Mouse (Mus musculus) heart, embryonic 12.5 days (tissue): ENCODE measurements around the gene Rpl4. TPM values are rescaled to one million over a fixed set of nuclear protein-coding genes. Genes with fewer than 3 reads are reported as not detected.
A peak's percentile ranks its signal among the peaks of the same experiment; 100 is the strongest.
"Not testable (repeated sequence)": the region's sequence is repeated elsewhere in the genome, so short reads cannot be mapped to it uniquely, and the experiment has no call there.

Experiments
- ATAC-seq: fragments of 200-750 bp; cut with Nextera tagmentation; 2 replicates; pipeline ENCODE4 v1.8.0; 2017; ENCODE audit warnings: moderate TSS enrichment, moderate library complexity; ENCODE audit not compliant: insufficient number of reproducible peaks, low FRiP score
- H3K27ac ChIP-seq: fragments of 300-500 bp; sonication (generic); 2 replicates; pipeline ENCODE4 v1.5.1; 2016; ENCODE audit warnings: mild to moderate bottlenecking, moderate library complexity; ENCODE audit not compliant: poor library complexity, severe bottlenecking
- H3K27me3 ChIP-seq: fragments of 300-500 bp; sonication (generic); replicated peaks from 2 replicates; pipeline ENCODE4 v1.6.1; 2016; ENCODE audit warnings: mild to moderate bottlenecking, moderate library complexity
- H3K36me3 ChIP-seq: fragments of 300-500 bp; sonication (generic); 2 replicates; pipeline ENCODE4 v1.6.1; 2016; ENCODE audit warnings: mild to moderate bottlenecking, moderate library complexity
- H3K4me1 ChIP-seq: fragments of 300-500 bp; sonication (generic); replicated peaks from 2 replicates; pipeline ENCODE4 v1.6.1; 2016; ENCODE audit warnings: mild to moderate bottlenecking
- H3K4me2 ChIP-seq: fragments of 300-500 bp; sonication (generic); 2 replicates; pipeline ENCODE4 v1.6.1; 2016; ENCODE audit warnings: mild to moderate bottlenecking, moderate library complexity
- H3K4me3 ChIP-seq: fragments of 300-500 bp; sonication (generic); 2 replicates; pipeline ENCODE4 v1.5.1; 2016; ENCODE audit warnings: mild to moderate bottlenecking
- H3K9ac ChIP-seq: fragments of 300-500 bp; sonication (generic); 2 replicates; pipeline ENCODE4 v1.6.1; 2016; ENCODE audit warnings: mild to moderate bottlenecking, moderate library complexity
- H3K9me3 ChIP-seq: fragments of 300-500 bp; sonication (generic); replicated peaks from 2 replicates; pipeline ENCODE4 v1.6.1; 2016; ENCODE audit warnings: mild to moderate bottlenecking, moderate library complexity
- WGBS: fragments of 180-500 bp; shearing (Covaris S2); methylation state at CpG from one replicate; pipeline ENCODE4 v1.1.7; 2016; 5-methylcytosine and 5-hydroxymethylcytosine counted together
- polyA plus RNA-seq: library from polyadenylated mRNA; unstranded; fragments of >200 nt; fragmentation: Nextera tagmentation; extraction: Ambion mirVana; gene quantifications from 2 replicates; pipeline ENCODE4 v1.2.1, GENCODE M21; 2016

Gene Rpl4
- polyA plus RNA-seq, result 801 and 832 TPM in 2 replicates

DNA sequence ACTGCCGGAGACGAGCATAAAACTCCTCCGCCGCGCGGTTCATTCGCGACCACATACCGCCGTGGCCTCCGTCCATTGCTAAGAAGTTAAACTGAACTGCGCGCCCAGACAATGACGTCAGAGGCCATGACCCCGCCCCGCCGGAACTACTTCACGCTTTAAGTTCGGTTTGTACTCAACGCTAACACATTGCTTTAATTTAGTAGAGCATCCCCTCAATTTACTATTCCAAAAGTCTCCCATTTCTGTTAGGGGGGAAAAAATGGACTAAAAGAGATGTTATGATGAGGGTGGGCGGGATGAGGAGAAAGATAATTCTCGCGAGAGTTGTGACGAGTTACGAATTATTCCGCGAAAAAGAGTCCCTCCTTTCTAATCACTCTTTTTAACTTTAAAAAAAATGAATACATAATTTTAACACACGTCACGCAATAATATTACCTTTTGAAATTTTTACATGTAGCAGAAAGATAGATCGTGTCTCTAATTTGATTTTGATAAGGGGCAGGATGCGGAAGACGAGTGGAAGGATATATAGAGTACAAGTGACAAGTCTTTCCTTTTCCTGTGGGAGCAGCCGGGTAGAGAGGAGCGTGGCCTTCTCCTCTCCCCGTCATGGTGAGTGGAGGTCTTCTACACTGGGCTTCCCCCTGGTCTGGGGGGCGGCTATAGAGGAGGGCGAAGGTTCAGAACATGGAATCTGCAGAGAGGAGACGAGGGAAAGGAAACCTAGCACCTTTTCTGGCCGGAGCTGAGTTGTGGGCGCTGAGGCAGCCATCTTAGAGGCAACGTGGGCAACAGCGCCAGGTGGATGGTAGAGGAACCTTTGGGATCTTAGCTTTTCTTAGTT is at the start of gene Rpl4, which contains the start of gene Zwilch:
Rpl4 (plus strand) TSS at position 560 of the 850 bp plus-strand sequence.
Zwilch (minus strand) TSS at position 289 of the 850 bp plus-strand sequence.
- H3K27ac ChIP-seq, result peak within 1 kb of the TSS; percentile 79
- H3K36me3 ChIP-seq, result peaks cover 39% of the 10 kb centered on the region
- no peaks in the 10 kb centered on the region for H3K9me3 ChIP-seq
- peaks cover 18% of the 10 kb centered on the region for H3K4me1 ChIP-seq
- H3K4me2 ChIP-seq, result peak within 1 kb of the TSS; percentile 80
- peak; percentile 86 for ATAC-seq
- H3K4me3 ChIP-seq, result peak within 1 kb of the TSS; percentile 99
- no peaks in the 10 kb centered on the region for H3K27me3 ChIP-seq
- under 1% methylated on average over 42 of the region's 42 CpGs for WGBS
- H3K9ac ChIP-seq, result peak within 1 kb of the TSS; percentile 98

DNA sequence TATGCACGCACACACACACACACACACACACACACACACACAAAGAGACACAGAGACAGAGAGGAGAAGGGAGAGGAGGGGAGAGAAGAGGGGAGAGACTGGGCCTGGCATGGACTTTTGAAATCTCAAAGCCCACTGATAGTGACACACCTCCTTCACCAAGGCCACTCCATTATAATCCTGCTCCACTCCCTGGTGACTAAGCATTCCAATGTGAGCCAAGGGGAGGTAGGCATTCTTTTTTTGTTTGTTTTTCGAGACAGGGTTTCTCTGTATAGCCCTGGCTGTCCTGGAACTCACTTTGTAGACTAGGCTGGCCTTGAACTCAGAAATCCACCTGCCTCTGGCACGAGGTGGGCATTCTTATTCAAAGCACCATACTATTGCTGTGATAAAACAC is 48.3 kb upstream of the Rpl4 start:
- H3K9ac ChIP-seq, H3K4me3 ChIP-seq, H3K4me2 ChIP-seq, H3K27me3 ChIP-seq, ATAC-seq, H3K36me3 ChIP-seq, H3K9me3 ChIP-seq: not testable (repeated sequence)
- WGBS, result 72% methylated on average over 3 of the region's 3 CpGs
- Histone ChIP-seq H3K4me1 (peaks cover 22% of the 10 kb centered on the region), H3K27ac (peak overlapping the region; percentile 32; the same call in 1 of the 2 replicates)

DNA sequence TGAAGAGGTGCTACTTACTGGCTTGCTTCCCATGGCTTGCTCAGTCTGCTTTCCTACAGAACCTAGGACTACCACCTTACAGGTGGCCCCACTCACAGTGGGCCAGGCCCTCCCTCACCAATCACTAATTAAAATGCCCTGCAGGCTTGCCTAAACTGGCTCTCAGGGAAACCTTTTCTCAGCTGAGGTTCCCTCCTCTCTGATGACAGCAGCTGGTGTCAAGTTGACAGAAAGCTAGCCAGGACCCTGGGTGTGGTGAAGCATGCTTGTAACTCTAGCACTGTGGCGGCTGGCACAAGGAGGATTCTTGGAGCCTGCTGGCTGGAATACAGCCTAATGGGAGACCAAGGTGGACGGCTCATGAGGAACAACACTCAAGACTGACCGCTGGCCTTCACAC is 47.9 kb upstream of the Rpl4 start:
- WGBS, result 43% methylated on average over 3 of the region's 3 CpGs
- H3K4me1 ChIP-seq, result peaks cover 22% of the 10 kb centered on the region
- no peaks in the 10 kb centered on the region for H3K36me3 ChIP-seq
- 0 out of 2 replicates have a peak, but pooled peaks cover 3% of the 10 kb centered on the region for H3K9me3 ChIP-seq
- H3K4me3 ChIP-seq, result no peak overlapping the region
- H3K9ac ChIP-seq, result no peak overlapping the region
- H3K4me2 ChIP-seq, result no peak overlapping the region
- ATAC-seq, result no peak
- H3K27ac ChIP-seq, result peak overlapping the region; percentile 32; the same call in 1 of the 2 replicates
- H3K27me3 ChIP-seq, result no peaks in the 10 kb centered on the region

DNA sequence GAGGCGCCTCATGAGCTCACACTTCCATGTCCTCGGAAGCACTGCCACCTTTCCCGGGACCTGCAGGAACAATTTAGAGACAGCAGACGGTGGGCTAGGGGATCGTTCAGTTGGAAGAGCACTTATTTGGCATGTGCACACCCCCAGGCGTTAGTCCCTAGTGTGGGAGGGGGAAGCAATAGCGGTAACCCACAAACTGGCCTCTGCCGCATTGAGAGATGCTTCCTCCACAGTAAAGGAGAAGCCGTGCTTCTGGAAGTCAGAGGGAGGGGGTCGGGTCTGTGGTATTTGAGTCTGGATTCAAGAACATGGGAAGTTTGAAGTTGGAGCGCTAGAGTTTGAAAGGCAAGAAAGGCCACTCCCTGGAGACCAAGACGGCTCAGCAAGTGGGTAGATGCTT is 47.1 kb upstream of the Rpl4 start:
- H3K9me3 ChIP-seq, result 0 out of 2 replicates have a peak, but pooled peaks cover 3% of the 10 kb centered on the region
- no peaks in the 10 kb centered on the region for H3K27me3 ChIP-seq
- 47% methylated on average over 12 of the region's 12 CpGs for WGBS
- no peak overlapping the region for H3K9ac ChIP-seq
- no peak for ATAC-seq
- no peak overlapping the region for H3K4me2 ChIP-seq
- H3K27ac ChIP-seq, result no peak overlapping the region
- H3K4me3 ChIP-seq, result no peak overlapping the region
- peaks cover 22% of the 10 kb centered on the region for H3K4me1 ChIP-seq
- H3K36me3 ChIP-seq, result no peaks in the 10 kb centered on the region

DNA sequence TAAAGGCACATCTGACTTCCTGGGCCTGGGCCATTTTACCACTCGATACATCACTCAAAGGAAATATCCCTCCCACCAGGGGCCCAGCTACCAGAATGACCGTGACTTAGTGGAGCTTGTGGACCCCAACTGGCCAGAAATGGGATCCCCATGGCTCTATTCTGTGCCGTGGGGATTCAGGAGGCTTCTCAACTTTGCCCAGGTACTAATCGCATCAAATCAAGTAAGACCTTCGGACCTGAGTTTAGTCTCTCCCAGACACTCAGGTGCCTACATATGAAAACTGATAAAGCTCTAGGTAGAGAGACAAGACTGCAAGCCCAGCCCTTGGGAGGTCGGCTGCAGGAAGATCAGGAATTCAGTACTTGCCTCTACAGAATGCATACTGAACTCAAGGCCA is 41.6 kb upstream of the Rpl4 start:
- Histone ChIP-seq H3K4me2 (no peak overlapping the region), H3K27me3 (no peaks in the 10 kb centered on the region), H3K9ac (no peak overlapping the region), H3K27ac (no peak overlapping the region), H3K36me3 (peaks cover 11% of the 10 kb centered on the region), H3K4me1 (no peaks in the 10 kb centered on the region), H3K4me3 (no peak overlapping the region), H3K9me3 (0 out of 2 replicates have a peak, but pooled peaks cover 3% of the 10 kb centered on the region)
- 74% methylated on average over 6 of the region's 6 CpGs for WGBS
- ATAC-seq, result no peak

DNA sequence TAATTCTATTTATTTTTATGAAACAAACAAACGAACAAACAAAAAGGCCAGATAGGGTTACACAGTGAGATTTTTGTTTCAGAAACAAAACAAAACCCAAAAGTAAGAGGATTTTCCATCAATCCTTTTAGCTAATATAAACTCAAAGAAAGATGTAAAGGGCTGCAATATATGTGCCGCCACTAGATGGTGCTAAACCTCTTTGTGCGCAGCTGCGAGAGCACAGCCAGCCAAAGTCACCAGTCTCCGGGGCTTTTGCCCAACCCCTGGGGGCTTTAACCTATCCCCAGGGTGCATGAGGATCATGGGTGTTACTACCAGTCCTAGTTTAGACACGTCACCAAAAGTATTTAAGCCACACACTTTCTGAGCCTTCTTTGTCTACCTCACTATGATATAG is 34.3 kb upstream of the Rpl4 start:
- H3K4me3 ChIP-seq, ATAC-seq, H3K4me1 ChIP-seq, H3K27ac ChIP-seq, H3K9me3 ChIP-seq, H3K27me3 ChIP-seq, H3K9ac ChIP-seq, H3K4me2 ChIP-seq: not testable (repeated sequence)
- WGBS, result 5% methylated on average over 6 of the region's 6 CpGs
- peaks cover 52% of the 10 kb centered on the region for H3K36me3 ChIP-seq

DNA sequence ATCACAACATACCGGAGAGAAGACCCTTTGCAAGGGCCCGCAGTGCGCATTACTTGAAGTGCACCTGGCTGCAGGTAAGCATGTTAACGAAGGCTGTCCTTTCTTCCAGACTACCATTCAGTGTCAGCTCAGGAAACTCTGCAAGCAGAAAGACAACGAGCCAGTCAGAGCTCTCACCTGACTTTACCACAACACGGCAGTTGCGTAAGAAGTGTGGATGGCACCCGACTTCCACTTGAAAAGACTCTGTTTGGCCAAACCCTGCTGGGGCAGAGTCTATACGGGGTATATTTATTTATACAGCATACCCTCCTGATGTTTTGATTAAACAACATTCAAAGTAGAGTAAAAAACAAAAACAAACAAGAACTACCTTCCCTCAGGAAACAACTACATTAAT is 33.3 kb upstream of the Rpl4 start:
- WGBS, result 85% methylated on average over 9 of the region's 9 CpGs
- Histone ChIP-seq H3K27ac (no peak overlapping the region), H3K4me3 (no peak overlapping the region), H3K27me3 (no peaks in the 10 kb centered on the region), H3K4me1 (no peaks in the 10 kb centered on the region), H3K36me3 (peaks cover 55% of the 10 kb centered on the region), H3K9ac (no peak overlapping the region), H3K9me3 (no peaks in the 10 kb centered on the region), H3K4me2 (no peak overlapping the region)
- no peak for ATAC-seq

DNA sequence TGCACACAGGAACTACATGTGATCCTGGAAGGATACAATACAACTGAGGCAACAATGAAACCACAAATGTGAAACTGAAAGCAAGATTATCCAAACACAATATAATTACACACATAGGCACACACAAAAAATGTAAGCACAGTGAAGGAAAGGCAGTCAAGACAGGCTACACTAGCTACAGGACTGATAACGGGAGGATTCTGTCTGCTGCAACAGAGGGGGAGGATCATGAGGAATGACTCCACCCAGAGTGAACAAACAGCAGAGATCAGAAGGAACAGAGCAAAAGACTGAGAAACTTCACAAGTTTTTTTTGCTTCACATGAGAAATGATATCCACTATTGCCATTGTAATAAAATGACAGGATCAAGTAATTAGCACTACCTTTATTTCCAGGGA is 16.5 kb upstream of the Rpl4 start:
- H3K36me3 ChIP-seq, result peaks cover 58% of the 10 kb centered on the region
- no peaks in the 10 kb centered on the region for H3K4me1 ChIP-seq
- ATAC-seq, result no peak
- no peak overlapping the region for H3K4me3 ChIP-seq
- no peaks in the 10 kb centered on the region for H3K27me3 ChIP-seq
- no peaks in the 10 kb centered on the region for H3K9me3 ChIP-seq
- no peak overlapping the region for H3K9ac ChIP-seq
- WGBS, result 76% methylated on average over 1 of the region's 1 CpGs
- H3K27ac ChIP-seq, result no peak overlapping the region
- no peak overlapping the region for H3K4me2 ChIP-seq

DNA sequence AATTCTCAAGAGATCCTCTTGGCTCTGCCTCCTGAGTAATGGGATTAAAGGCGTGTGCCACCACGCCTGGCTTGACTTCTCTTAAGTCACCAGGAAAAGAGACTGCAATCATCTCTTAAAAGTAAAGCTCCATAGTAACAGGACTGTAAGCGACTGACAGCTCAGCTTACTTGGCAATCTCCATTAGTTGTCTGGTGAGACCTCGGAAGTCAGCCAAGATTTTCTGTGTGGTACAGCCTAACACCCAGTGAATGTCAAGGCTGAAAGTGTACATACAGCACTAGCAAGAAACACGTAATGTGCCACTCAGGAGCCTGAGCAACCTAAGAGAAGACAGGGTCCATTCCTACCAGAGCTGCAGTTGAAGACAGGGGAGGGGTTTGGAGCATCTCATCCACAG is 12.7 kb upstream of the Rpl4 start:
- H3K9me3 ChIP-seq, result no peaks in the 10 kb centered on the region
- no peak overlapping the region for H3K4me2 ChIP-seq
- no peak for ATAC-seq
- H3K27me3 ChIP-seq, result no peaks in the 10 kb centered on the region
- H3K9ac ChIP-seq, result no peak overlapping the region
- H3K27ac ChIP-seq, result no peak overlapping the region
- peaks cover 55% of the 10 kb centered on the region for H3K36me3 ChIP-seq
- 0 out of 2 replicates have a peak, but pooled peaks cover 4% of the 10 kb centered on the region for H3K4me1 ChIP-seq
- 92% methylated on average over 5 of the region's 5 CpGs for WGBS
- no peak overlapping the region for H3K4me3 ChIP-seq

DNA sequence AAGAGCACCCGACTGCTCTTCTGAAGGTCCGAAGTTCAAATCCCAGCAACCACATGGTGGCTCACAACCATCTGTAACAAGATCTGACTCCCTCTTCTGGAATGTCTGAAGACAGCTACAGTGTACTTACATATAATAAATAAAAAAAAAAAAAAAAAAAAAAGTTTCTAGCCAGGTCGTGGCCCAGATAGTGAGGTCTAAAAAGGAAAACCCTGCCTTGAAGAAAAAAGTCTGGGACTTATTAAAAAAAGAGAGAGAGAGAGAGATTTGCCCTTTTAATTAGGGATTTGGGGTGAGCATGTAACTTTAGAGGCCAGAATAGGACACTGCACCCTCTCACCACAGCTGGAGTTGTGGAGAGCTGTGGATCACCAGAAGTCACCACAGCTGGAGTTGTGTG is 3.2 kb upstream of the Rpl4 start:
- not testable (repeated sequence) for H3K27me3 ChIP-seq, H3K27ac ChIP-seq, H3K9ac ChIP-seq, H3K9me3 ChIP-seq, H3K4me2 ChIP-seq, H3K4me3 ChIP-seq, ATAC-seq
- peaks cover 19% of the 10 kb centered on the region for H3K36me3 ChIP-seq
- peaks cover 16% of the 10 kb centered on the region for H3K4me1 ChIP-seq
- 86% methylated on average over 3 of the region's 3 CpGs for WGBS

DNA sequence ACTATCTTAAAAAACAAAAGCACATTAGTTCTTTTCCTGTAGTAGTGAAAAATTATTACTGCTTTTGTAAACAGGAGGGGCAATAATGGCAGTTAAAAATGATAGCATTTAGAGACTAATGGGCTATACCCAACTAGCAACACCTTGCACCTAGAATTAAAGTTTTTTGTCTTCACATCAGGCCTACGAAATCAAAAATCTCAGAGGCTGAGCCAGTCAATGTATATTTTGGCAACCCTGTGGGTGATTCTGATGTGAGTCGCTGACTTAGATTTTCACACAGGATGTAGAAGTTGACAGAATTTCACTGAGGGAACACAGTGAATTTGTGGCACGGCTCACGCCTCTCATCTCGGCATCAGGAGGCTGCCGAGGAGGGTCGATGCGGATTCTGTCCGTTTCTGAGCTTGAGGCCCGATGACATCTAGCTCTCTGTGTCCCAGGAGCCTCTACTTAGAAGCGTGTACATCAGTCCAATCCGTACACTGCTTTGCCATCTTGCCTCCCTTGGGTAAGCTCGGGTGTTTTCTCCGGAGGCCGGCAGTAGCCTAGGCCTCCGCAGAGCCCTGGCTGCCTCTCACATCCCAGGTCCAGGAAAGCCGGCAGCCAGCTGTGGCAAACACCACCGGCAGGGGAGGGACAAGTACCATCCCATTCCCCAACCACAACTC is 895 bp upstream of the Rpl4 start:
- Histone ChIP-seq H3K9ac (peak overlapping the region; percentile 86), H3K4me2 (peak overlapping the region; percentile 76), H3K4me1 (peaks cover 18% of the 10 kb centered on the region), H3K9me3 (no peaks in the 10 kb centered on the region), H3K36me3 (peaks cover 36% of the 10 kb centered on the region), H3K4me3 (peak overlapping the region; percentile 99), H3K27ac (peak overlapping the region; percentile 74), H3K27me3 (no peaks in the 10 kb centered on the region)
- 3% methylated on average over 18 of the region's 18 CpGs for WGBS
- peak; percentile 54 for ATAC-seq
